Mouse (Mus musculus): ENCODE measurements around the gene Srxn1. TPM values are rescaled to one million over a fixed set of nuclear protein-coding genes. Genes with fewer than 3 reads are reported as not detected.
A peak's percentile ranks its signal among the peaks of the same experiment; 100 is the strongest.

Srxn1 gene
- polyA plus RNA-seq, 1 experiment from 2014 or later: 25.8 TPM

DNA sequence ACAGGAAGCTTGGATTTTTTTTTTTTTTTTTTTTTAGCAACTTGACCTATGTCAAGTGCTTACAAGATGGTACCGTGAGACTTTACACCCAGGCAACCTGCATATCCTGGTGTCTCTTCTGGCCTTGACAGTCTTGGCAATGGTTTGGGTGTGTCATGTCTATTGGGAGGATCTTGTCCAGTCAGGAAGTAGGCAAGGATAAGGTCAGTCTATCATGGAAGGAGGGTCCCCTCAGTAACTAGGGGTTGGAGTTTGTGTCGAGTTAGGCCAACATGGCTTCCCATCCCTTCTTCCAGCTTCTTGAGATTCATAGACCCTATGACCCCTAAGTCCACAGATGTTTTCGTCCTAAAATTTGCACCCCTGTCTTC, 894 bp downstream of the Srxn1 start:
- Histone ChIP-seq H3K27ac (replicated peaks) (no peak overlapping the region), H3K27me3 (replicated peaks) (no peaks in the 10 kb centered on the region), H3K4me1 (peaks cover 32% of the 10 kb centered on the region), H3K9ac (replicated peaks) (no peak overlapping the region; the same call in 1 of the 2 replicates), H3K9me3 (replicated peaks) (no peaks in the 10 kb centered on the region), H3K36me3 (no peaks in the 10 kb centered on the region), H3K4me2 (peak overlapping the region; percentile 73), H3K4me3 (replicated peaks) (peak overlapping the region; percentile 66)
- 95% methylated on average over 3 of the region's 3 CpGs for WGBS
- ATAC-seq (ENCODE audit: low FRiP score): no peak

DNA sequence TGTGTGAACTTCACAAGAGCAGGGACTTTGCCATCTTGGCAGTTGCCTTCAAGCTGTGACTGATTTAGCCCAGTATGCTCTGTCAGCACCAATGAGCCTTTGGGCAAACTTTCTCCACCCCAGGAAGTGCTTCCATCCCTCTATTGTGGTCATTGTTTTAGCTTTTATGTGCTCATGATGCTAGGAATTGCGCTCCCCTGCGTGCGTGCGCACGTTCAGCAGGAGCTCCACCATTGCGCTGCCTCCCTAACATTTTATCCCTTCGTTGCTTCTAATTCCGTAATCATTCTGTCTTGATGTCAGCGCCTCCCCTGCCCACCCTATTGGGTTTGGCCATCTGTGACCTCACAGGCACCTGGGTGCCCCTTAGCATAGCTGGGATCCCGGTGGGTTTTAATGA, 1.3 kb downstream of the Srxn1 start:
- peak overlapping the region; percentile 66; the same call in 1 of the 2 replicates for H3K4me3 ChIP-seq (replicated peaks)

DNA sequence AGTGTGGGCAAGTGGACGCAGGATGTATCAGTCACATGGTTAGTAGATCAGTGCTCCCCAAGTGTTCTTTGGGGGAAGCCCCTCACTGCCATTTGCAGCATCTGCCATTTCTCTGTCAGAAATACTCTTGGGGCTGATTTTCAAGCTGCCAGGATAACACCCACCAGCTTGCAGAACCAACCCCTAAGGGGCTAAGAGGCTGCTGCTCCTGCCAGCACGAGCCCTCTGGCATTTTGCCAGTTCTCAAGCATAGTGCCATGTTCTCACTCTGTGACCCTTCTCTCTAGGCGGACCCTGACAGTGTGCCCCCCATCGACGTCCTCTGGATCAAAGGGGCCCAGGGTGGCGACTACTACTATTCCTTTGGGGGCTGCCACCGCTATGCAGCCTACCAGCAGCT, 3.4 kb downstream of the Srxn1 start:
- H3K27me3 ChIP-seq (replicated peaks): no peaks in the 10 kb centered on the region
- H3K4me3 ChIP-seq (replicated peaks): no peak overlapping the region
- H3K9ac ChIP-seq (replicated peaks): no peak overlapping the region
- no peak overlapping the region for H3K27ac ChIP-seq (replicated peaks)
- H3K36me3 ChIP-seq: no peaks in the 10 kb centered on the region
- no peak overlapping the region for H3K4me2 ChIP-seq
- H3K4me1 ChIP-seq: peaks cover 33% of the 10 kb centered on the region
- 51% methylated on average over 7 of the region's 7 CpGs for WGBS
- no peak for ATAC-seq (ENCODE audit: low FRiP score)
- H3K9me3 ChIP-seq (replicated peaks): no peaks in the 10 kb centered on the region

More for the DNA sequence above, 1.3 kb downstream of the Srxn1 start:
- Histone ChIP-seq H3K27me3 (replicated peaks) (no peaks in the 10 kb centered on the region), H3K9me3 (replicated peaks) (no peaks in the 10 kb centered on the region), H3K4me2 (peak overlapping the region; percentile 73), H3K27ac (replicated peaks) (no peak overlapping the region), H3K9ac (replicated peaks) (no peak overlapping the region), H3K36me3 (no peaks in the 10 kb centered on the region), H3K4me1 (peaks cover 32% of the 10 kb centered on the region)
- 82% methylated on average over 10 of the region's 10 CpGs for WGBS
- no peak for ATAC-seq (ENCODE audit: low FRiP score)

DNA sequence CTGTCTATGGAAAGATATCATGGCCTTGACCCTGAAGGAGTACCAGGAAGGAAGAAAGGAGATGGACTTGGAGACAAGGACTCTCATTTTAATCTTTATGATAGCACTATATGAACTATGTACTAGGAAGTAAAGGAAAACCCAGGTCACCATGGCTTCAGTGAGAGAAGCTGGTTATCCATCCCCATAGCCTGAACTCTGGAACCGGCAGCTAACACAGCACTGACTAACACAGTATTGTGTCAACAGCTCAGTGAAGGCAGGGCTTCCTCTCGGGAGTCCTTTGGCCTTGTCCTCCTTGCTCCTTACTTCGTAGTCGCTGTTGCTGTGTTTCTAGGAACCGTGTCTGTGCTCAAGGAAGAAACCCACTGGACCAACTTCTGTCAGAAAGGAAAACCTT, 4.1 kb downstream of the Srxn1 start:
- Histone ChIP-seq H3K27me3 (replicated peaks) (no peaks in the 10 kb centered on the region), H3K9ac (replicated peaks) (no peak overlapping the region), H3K4me3 (replicated peaks) (no peak overlapping the region), H3K27ac (replicated peaks) (no peak overlapping the region), H3K4me1 (peaks cover 40% of the 10 kb centered on the region), H3K9me3 (replicated peaks) (no peaks in the 10 kb centered on the region), H3K36me3 (no peaks in the 10 kb centered on the region), H3K4me2 (no peak overlapping the region)
- ATAC-seq (ENCODE audit: low FRiP score): no peak
- WGBS: 91% methylated on average over 5 of the region's 5 CpGs

DNA sequence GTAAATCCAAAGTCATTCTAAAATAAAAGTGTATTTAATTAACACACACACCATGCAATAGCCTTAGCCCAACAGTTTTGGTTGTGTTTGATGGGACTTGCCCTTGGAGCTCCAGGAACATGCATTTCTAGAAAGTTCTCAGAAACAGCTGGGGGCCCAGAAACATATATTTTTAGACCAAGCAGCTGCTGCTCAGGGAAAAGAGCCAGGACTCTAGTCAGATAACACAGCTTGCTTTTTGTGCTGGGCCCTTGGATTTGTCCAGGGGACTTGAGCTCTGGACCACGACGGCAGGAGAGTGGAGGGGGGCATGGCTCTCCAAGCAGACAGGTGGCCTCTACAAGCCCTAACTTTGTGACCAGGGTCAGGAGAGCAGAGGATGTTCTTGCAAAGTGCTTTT, 6.0 kb downstream of the Srxn1 start:
- no peak overlapping the region for H3K27ac ChIP-seq (replicated peaks)
- H3K9me3 ChIP-seq (replicated peaks): no peaks in the 10 kb centered on the region
- H3K9ac ChIP-seq (replicated peaks): no peak overlapping the region
- no peak overlapping the region for H3K4me2 ChIP-seq
- WGBS: 65% methylated on average over 2 of the region's 2 CpGs
- H3K36me3 ChIP-seq: no peaks in the 10 kb centered on the region
- H3K4me1 ChIP-seq: peaks cover 34% of the 10 kb centered on the region
- H3K27me3 ChIP-seq (replicated peaks): no peaks in the 10 kb centered on the region
- H3K4me3 ChIP-seq (replicated peaks): no peak overlapping the region
- ATAC-seq (ENCODE audit: low FRiP score): no peak

DNA sequence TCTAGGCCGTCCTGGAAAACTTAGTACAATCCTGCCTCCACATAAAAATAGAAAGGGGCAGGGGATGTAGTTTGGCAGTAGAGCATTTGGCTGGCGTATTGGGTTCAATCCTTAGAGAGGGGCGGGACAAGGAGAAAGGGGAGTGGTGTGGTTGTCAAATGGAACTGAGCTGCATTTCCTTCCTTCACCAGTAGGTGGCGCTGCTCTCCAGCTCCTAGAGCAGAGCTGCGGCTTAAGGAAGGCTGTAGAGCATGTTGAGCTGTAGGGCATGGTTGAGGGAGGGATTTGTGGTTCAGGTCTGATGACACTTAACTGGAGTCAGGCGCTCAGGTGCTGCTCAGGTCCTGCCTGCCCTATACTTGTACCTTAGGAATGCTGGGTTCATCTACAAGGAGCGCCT, 6.6 kb downstream of the Srxn1 start:
- peak; percentile 73; the same call in 1 of the 2 replicates for ATAC-seq (ENCODE audit: low FRiP score)
- peaks cover 28% of the 10 kb centered on the region for H3K4me1 ChIP-seq
- WGBS: 5% methylated on average over 7 of the region's 7 CpGs
- no peak overlapping the region for H3K4me2 ChIP-seq
- no peaks in the 10 kb centered on the region for H3K36me3 ChIP-seq
- H3K4me3 ChIP-seq (replicated peaks): no peak overlapping the region
- H3K27ac ChIP-seq (replicated peaks): no peak overlapping the region
- no peaks in the 10 kb centered on the region for H3K9me3 ChIP-seq (replicated peaks)
- H3K27me3 ChIP-seq (replicated peaks): no peaks in the 10 kb centered on the region
- H3K9ac ChIP-seq (replicated peaks): no peak overlapping the region

DNA sequence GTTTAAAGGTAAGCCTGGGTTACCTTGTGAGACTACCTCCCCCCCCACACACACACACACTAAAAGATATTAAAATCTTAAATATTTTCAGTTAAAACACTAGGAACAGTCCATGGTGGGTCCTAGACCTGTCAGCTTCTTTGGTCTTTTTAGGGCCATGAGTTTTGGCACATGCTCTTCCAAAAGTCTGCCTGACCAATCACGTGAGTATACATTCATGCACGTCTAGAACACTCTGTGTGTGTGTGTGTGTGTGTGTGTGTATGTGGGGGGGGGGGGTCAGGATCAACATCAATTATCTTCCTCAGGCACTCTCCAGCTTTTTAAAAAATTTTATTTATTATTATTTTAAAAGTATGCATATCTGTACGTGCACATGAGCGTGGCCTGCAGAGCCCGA, 7.2 kb downstream of the Srxn1 start:
- H3K27ac ChIP-seq (replicated peaks): no peak overlapping the region
- H3K4me1 ChIP-seq: peaks cover 28% of the 10 kb centered on the region
- H3K9me3 ChIP-seq (replicated peaks): no peaks in the 10 kb centered on the region
- H3K27me3 ChIP-seq (replicated peaks): no peaks in the 10 kb centered on the region
- no peak overlapping the region for H3K4me3 ChIP-seq (replicated peaks)
- WGBS: 79% methylated on average over 5 of the region's 5 CpGs
- no peaks in the 10 kb centered on the region for H3K36me3 ChIP-seq
- no peak overlapping the region for H3K9ac ChIP-seq (replicated peaks)
- no peak for ATAC-seq (ENCODE audit: low FRiP score)
- H3K4me2 ChIP-seq: no peak overlapping the region

DNA sequence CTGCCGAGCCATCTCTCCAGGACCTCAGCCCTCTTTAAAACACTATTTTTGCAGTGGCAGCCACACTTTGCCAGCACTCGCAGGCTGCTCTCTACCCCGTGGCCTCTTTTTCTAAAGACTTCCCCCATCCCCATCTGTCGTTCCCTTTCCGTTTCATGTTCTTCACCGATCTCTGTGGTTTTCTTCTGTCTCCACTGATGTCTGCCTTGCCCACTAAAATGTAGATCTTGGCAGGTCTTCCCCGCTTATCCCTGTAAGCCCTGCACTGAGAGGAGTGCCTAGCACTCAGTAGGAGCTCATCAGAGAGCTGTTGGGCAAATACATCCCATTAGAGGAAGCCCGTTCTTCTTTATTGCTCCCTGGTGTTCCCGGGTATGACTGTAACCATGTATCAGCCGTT, 7.7 kb downstream of the Srxn1 start:
- H3K4me2 ChIP-seq: no peak overlapping the region
- no peaks in the 10 kb centered on the region for H3K27me3 ChIP-seq (replicated peaks)
- no peak overlapping the region for H3K9ac ChIP-seq (replicated peaks)
- 34% methylated on average over 10 of the region's 10 CpGs for WGBS
- no peak overlapping the region for H3K4me3 ChIP-seq (replicated peaks)
- H3K4me1 ChIP-seq: peaks cover 28% of the 10 kb centered on the region
- ATAC-seq (ENCODE audit: low FRiP score): no peak
- H3K36me3 ChIP-seq: no peaks in the 10 kb centered on the region
- 0 out of 2 replicates have a peak overlapping the region, but pooled peaks have one; percentile 9 for H3K27ac ChIP-seq (replicated peaks)
- no peaks in the 10 kb centered on the region for H3K9me3 ChIP-seq (replicated peaks)

DNA sequence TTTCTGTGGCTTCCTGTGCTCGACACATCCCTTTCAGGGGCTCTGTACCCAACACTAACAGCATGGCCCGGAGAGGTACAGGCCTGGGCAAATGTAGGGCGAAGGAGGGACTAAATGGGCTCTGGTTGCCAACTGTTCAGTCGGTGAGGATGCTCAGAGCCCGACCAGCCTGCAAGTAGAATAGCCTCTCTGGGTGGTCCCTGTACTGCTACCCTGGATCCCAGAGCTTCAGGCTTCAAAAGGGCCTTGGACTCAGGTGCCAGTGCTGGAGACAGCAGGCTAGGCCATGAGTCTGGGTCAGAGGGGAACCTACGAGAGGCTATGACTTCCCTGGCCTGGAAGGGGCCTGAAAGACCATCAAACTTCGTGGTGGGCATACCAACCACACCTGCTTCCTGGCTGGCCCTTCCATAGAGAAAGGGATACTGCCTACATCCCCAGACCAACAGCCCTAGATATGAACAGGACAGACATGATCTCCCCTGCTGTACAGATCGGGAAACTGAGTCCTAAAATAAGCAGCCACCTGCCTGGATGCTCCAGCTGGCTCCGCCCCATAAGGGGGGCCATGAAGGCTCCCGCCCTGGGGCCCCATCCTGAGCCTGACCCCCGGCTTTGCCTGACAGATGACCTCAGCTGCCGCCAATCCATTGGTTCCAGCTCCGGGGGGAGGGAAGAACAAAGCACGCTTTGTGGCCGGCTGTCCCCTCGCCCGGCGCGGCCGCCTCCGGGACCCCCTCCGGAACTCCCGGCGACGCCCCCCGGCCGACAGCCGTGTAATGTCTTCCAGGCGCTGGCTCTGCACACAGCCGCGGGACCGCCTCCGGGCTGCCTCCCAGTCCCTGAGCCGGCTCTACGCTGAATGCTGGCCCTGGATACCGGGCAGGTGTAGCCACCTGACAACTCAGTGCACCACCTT, 9.0 kb downstream of the Srxn1 start:
- H3K4me2 ChIP-seq: peak overlapping the region; percentile 59
- H3K4me3 ChIP-seq (replicated peaks): peak overlapping the region; percentile 26
- H3K9me3 ChIP-seq (replicated peaks): no peaks in the 10 kb centered on the region
- no peak overlapping the region for H3K27ac ChIP-seq (replicated peaks)
- H3K9ac ChIP-seq (replicated peaks): peak overlapping the region; percentile 35; the same call in 1 of the 2 replicates
- ATAC-seq (ENCODE audit: low FRiP score): peak; percentile 43; the same call in 1 of the 2 replicates
- peaks cover 25% of the 10 kb centered on the region for H3K4me1 ChIP-seq
- H3K36me3 ChIP-seq: no peaks in the 10 kb centered on the region
- WGBS: 10% methylated on average over 36 of the region's 36 CpGs
- H3K27me3 ChIP-seq (replicated peaks): no peaks in the 10 kb centered on the region

DNA sequence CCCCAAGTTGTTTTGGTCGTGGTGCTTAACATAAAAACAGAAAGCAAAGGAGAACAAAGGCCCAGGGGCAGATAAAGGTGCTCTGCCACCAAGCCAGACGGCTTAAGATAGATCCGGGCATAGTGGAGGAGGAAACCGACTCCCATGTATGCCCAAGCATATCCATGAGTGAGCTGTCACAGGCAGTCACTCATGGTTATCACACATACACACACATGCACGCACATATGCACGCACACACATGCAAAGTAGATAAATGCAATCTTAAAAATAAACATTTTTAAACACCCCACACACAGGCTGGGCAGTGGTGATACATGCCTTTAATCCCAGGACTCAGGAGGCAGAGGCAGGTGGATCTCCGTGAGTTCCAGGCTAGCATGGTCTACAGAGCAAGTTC, 12.4 kb downstream of the Srxn1 start:
- Histone ChIP-seq H3K4me1 (peaks cover 27% of the 10 kb centered on the region), H3K9ac (replicated peaks) (no peak overlapping the region), H3K36me3 (no peaks in the 10 kb centered on the region), H3K27ac (replicated peaks) (no peak overlapping the region), H3K4me3 (replicated peaks) (no peak overlapping the region), H3K4me2 (no peak overlapping the region), H3K9me3 (replicated peaks) (no peaks in the 10 kb centered on the region), H3K27me3 (replicated peaks) (no peaks in the 10 kb centered on the region)
- ATAC-seq (ENCODE audit: low FRiP score): no peak
- 90% methylated on average over 7 of the region's 7 CpGs for WGBS

DNA sequence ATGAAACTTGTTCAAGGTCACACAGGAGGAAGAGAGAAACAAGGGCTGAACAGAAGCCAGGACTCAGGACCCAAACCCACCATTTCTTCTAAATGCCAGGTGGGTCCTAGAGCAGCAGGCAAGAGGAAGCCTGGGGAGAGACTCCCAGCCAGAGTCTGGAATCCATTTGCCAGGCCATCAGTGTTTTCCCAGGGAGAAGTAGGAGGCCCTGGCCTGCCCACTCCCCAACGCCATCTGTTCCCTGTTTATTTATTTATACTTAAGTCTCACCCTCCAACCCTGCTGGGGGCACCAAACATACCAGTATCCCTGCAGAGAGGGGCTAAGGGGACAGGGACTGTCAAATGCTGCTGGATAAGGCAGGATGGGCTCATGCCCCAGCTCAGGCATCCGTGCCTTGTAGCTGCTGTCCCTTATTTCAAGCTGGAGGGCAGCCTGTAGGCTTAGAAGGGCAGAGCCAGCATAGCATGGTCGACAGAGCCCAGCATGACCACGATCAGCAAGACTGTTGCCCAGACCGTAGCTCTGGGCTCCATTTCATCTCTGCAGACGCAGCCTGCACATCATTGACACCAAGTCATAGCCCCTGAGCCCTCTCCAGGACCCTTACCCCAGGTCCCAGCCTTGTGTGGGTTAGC, 14.0 kb downstream of the Srxn1 start:
- H3K9ac ChIP-seq (replicated peaks): no peak overlapping the region
- H3K27me3 ChIP-seq (replicated peaks): no peaks in the 10 kb centered on the region
- no peaks in the 10 kb centered on the region for H3K36me3 ChIP-seq
- H3K9me3 ChIP-seq (replicated peaks): no peaks in the 10 kb centered on the region
- H3K27ac ChIP-seq (replicated peaks): no peak overlapping the region
- 56% methylated on average over 6 of the region's 6 CpGs for WGBS
- ATAC-seq (ENCODE audit: low FRiP score): no peak
- no peak overlapping the region for H3K4me3 ChIP-seq (replicated peaks)
- H3K4me1 ChIP-seq: peaks cover 15% of the 10 kb centered on the region
- no peak overlapping the region for H3K4me2 ChIP-seq

DNA sequence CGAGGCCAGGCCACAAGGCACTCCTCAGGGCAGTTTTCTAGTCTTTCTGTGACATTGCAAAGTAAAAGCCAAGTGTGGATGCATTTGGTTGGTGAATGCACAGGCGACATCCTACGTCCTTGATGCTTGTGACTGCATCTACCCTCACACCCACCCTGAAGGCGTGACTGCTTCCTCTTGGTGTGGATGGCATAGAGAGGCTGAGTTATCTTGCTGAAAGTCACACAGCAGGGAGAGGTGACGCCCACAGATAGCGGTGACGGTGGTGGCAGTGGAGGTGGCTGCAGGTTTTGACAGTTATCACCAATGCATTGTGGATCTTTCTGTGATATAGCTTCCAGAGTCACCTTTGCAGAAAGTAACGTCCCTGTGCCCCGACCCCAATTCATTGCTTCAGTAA, 17.6 kb downstream of the Srxn1 start:
- no peak overlapping the region for H3K27ac ChIP-seq (replicated peaks)
- H3K36me3 ChIP-seq: no peaks in the 10 kb centered on the region
- no peak overlapping the region for H3K4me3 ChIP-seq (replicated peaks)
- no peaks in the 10 kb centered on the region for H3K27me3 ChIP-seq (replicated peaks)
- H3K9me3 ChIP-seq (replicated peaks): no peaks in the 10 kb centered on the region
- no peak for ATAC-seq (ENCODE audit: low FRiP score)
- H3K4me1 ChIP-seq: peaks cover 7% of the 10 kb centered on the region
- WGBS: 86% methylated on average over 9 of the region's 9 CpGs
- no peak overlapping the region for H3K9ac ChIP-seq (replicated peaks)
- no peak overlapping the region for H3K4me2 ChIP-seq

All from neural tube, embryonic 15.5 days (tissue).